Mouse (Mus musculus) layer of hippocampus, adult 2 months (tissue): ENCODE measurements at regions not wholly inside any gene's neighbourhood (a gene's known extent, or its start where the extent isn't known, plus 50 kb on each side); places are given as distances from the start of the nearest gene placed in this dataset.

ENCODE experiments used
- DNase-seq, 2 experiments: peaks; one replicate each; pipeline ENCODE4 v3.0.0; 2022; ENCODE audit warnings: low spot score in 2 of 2
- H3K27ac ChIP-seq: fragments of 200-600 bp; 2 replicates; pipeline ENCODE4 v1.8.1; 2022
- H3K4me3 ChIP-seq: fragments of 200-600 bp; 2 replicates; pipeline ENCODE4 v1.8.1; 2022; ENCODE audit warnings: mild to moderate bottlenecking
- CTCF ChIP-seq: fragments of 200-600 bp; conservative IDR thresholded peaks from 2 replicates; pipeline ENCODE4 v1.8.1; 2022; ENCODE audit warnings: antibody characterized with exemption, mild to moderate bottlenecking, moderate library complexity

GRCm38 (mm10) chr1:40907813-40908212 is 102.4 kb downstream of the Tmem182 start:
- Histone ChIP-seq H3K4me3 (no peak overlapping the region), H3K27ac (no peak overlapping the region)
- DNase-seq, result no peak
- no peak for TF ChIP-seq CTCF

GRCm38 (mm10) chr1:40913591-40913990 is 108.2 kb downstream of the Tmem182 start:
- H3K4me3 ChIP-seq, result no peak overlapping the region
- DNase-seq, result peak; percentile 30 to 38
- 0 out of 2 replicates have a peak, but pooled peaks have one; percentile 2 for TF ChIP-seq CTCF
- no peak overlapping the region for H3K27ac ChIP-seq

- TF ChIP-seq CTCF, result no peak
- Histone ChIP-seq H3K4me3 (no peak overlapping the region), H3K27ac (no peak overlapping the region)
Measured at GRCm38 (mm10) chr1:40924271-40924670, 118.9 kb downstream of the Tmem182 start.

GRCm38 (mm10) chr1:40924780-40925179 is 119.4 kb downstream of the Tmem182 start:
- TF ChIP-seq CTCF, result no peak
- no peak for DNase-seq

More at GRCm38 (mm10) chr1:40924271-40924670, 118.9 kb downstream of the Tmem182 start:
- no peak for DNase-seq

GRCm38 (mm10) chr1:40931374-40931773 is 126.0 kb downstream of the Tmem182 start:
- DNase-seq, result no peak
- no peak overlapping the region for H3K27ac ChIP-seq
- TF ChIP-seq CTCF, result no peak

More at GRCm38 (mm10) chr1:40924780-40925179, 119.4 kb downstream of the Tmem182 start:
- Histone ChIP-seq H3K4me3 (no peak overlapping the region), H3K27ac (no peak overlapping the region)

GRCm38 (mm10) chr1:40936729-40937128 is 131.3 kb downstream of the Tmem182 start:
- no peak overlapping the region for H3K27ac ChIP-seq
- H3K4me3 ChIP-seq, result no peak overlapping the region
- no peak for TF ChIP-seq CTCF
- DNase-seq, result no peak

More at GRCm38 (mm10) chr1:40931374-40931773, 126.0 kb downstream of the Tmem182 start:
- H3K4me3 ChIP-seq, result no peak overlapping the region

GRCm38 (mm10) chr1:40942751-40943150 is 137.3 kb downstream of the Tmem182 start:
- no peak for TF ChIP-seq CTCF
- Histone ChIP-seq H3K4me3 (no peak overlapping the region), H3K27ac (no peak overlapping the region)
- no peak for DNase-seq

GRCm38 (mm10) chr1:40943165-40943564 is 137.8 kb downstream of the Tmem182 start:
- no peak overlapping the region for H3K27ac ChIP-seq
- no peak for DNase-seq
- TF ChIP-seq CTCF, result no peak
- H3K4me3 ChIP-seq, result no peak overlapping the region

- no peak for DNase-seq
- TF ChIP-seq CTCF, result no peak
Measured at GRCm38 (mm10) chr1:40950641-40951040, 145.2 kb downstream of the Tmem182 start.

GRCm38 (mm10) chr1:40954720-40955163 is 149.3 kb downstream of the Tmem182 start:
- H3K27ac ChIP-seq, result no peak overlapping the region
- DNase-seq, result no peak
- TF ChIP-seq CTCF, result no peak

More at GRCm38 (mm10) chr1:40950641-40951040, 145.2 kb downstream of the Tmem182 start:
- no peak overlapping the region for H3K4me3 ChIP-seq
- no peak overlapping the region for H3K27ac ChIP-seq

GRCm38 (mm10) chr1:40967768-40968504 is 162.5 kb downstream of the Tmem182 start:
- peak overlapping the region; percentile 47 for H3K4me3 ChIP-seq

More at GRCm38 (mm10) chr1:40954720-40955163, 149.3 kb downstream of the Tmem182 start:
- no peak overlapping the region for H3K4me3 ChIP-seq

GRCm38 (mm10) chr1:40983762-40984161 is 178.4 kb downstream of the Tmem182 start:
- H3K4me3 ChIP-seq, result no peak overlapping the region
- no peak overlapping the region for H3K27ac ChIP-seq
- DNase-seq, result no peak
- peak; percentile 47 for TF ChIP-seq CTCF

More at GRCm38 (mm10) chr1:40967768-40968504, 162.5 kb downstream of the Tmem182 start:
- no peak overlapping the region for H3K27ac ChIP-seq
- DNase-seq, result peak; percentile 3 to 10
- TF ChIP-seq CTCF, result no peak

GRCm38 (mm10) chr1:40993327-40993726 is 187.9 kb downstream of the Tmem182 start:
- TF ChIP-seq CTCF, result no peak
- no peak overlapping the region for H3K4me3 ChIP-seq
- no peak overlapping the region for H3K27ac ChIP-seq
- DNase-seq, result no peak
